Mouse (Mus musculus) gastrocnemius, adult 2 months (tissue): ENCODE results near the gene Olfr1163. TPM values are rescaled to one million over a fixed set of nuclear protein-coding genes. Genes with fewer than 3 reads are reported as not detected.
"Not testable (repeated sequence)": the region's sequence is repeated elsewhere in the genome, so short reads cannot be mapped to it uniquely, and the experiment has no call there.

Experiments used
- DNase-seq: peaks from one replicate; pipeline ENCODE4 v3.0.0; 2022
- H3K27ac ChIP-seq: fragments of 200-600 bp; 2 replicates; pipeline ENCODE4 v1.8.1; 2022; ENCODE audit warnings: mild to moderate bottlenecking
- H3K4me3 ChIP-seq: fragments of 200-600 bp; 2 replicates; pipeline ENCODE4 v1.8.1; 2022; ENCODE audit warnings: mild to moderate bottlenecking, moderate library complexity
- CTCF ChIP-seq: fragments of 200-600 bp; IDR thresholded peaks from 2 replicates; pipeline ENCODE4 v1.8.1; 2022; ENCODE audit warnings: antibody characterized with exemption, mild to moderate bottlenecking, moderate library complexity
- intact Hi-C: fragments of 180-260 bp; cut with DNase I; formaldehyde crosslinking; loops from one replicate; pipeline ENCODE4 v1.15.1; 2025
- long read RNA-seq, 2 experiments: library from polyadenylated mRNA; stranded (forward); transcript quantifications; one replicate each; pipeline ENCODE4 v2.0.0; 2021
- total RNA-seq, 2 experiments: library from RNA; stranded (reverse); gene quantifications; 2 replicates each; pipeline ENCODE4 v1.2.3; 2021

The Olfr1163 gene
- total RNA-seq = not detected
- long read RNA-seq, experiment 1 = 0 reads
- long read RNA-seq, experiment 2 = 0 reads

GRCm38 (mm10) chr2:88071730-88072129 lies at the start of gene Olfr1163:
TSS of gene Olfr1163 (minus strand) at chr2:88071830.
- H3K4me3 ChIP-seq = no peak within 1 kb of the TSS
- no peak within 1 kb of the TSS for H3K27ac ChIP-seq
- intact Hi-C loops = no loop called here
- TF ChIP-seq CTCF = no peak
- DNase-seq = no peak

DNA sequence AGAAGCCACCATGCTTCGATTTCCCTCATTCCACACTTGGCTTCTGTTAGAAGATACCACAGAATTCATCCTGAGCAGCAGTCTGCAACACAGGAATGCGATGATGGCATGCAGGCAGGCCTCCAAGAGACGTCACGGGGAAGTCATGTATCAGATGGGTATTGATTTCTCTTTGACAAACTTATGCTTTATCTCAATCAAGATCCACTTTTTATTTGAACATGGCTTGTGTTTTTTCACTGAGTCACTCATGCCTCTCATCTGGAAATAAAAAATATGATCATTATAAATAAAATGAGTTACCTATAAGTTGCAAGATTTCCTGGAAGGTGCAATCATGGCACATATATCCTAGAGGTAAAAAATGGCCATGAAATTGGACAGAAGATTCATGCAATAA lies 22.2 kb upstream of the Olfr1163 start, which contains the start of gene Olfr1164:
Gene Olfr1164, minus strand, starts transcription at position 101 of the 400 bp plus-strand sequence.
- intact Hi-C loops = no loop called here

DNA sequence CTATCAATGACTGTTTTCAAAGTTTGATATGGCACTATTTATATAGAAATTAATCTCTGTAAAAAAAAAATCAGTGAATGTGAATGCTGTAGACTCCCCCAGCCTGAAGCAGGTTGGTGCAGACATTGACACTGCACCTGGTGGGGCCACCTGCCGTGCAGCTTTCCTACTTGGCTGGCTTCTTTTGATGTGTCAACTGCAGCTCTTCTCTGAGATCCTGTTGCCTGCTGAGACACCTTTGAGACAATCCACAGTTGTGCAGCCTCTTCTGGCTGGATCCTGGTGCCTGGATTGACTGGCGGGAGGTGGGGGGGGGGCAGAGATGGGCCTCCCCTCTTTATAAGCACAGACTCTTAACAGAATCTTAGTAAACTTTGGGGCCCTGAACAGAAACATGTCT lies 8.0 kb downstream of the Olfr1163 start:
- no peak for TF ChIP-seq CTCF
- Histone ChIP-seq H3K4me3 (no peak overlapping the region), H3K27ac (no peak overlapping the region)
- no peak for DNase-seq
- intact Hi-C loops = no loop called here

More for the DNA sequence above, 22.2 kb upstream of the Olfr1163 start, which contains the start of gene Olfr1164:
- no peak for TF ChIP-seq CTCF
- Histone ChIP-seq H3K27ac (no peak within 1 kb of the TSS), H3K4me3 (no peak within 1 kb of the TSS)
- DNase-seq = no peak

DNA sequence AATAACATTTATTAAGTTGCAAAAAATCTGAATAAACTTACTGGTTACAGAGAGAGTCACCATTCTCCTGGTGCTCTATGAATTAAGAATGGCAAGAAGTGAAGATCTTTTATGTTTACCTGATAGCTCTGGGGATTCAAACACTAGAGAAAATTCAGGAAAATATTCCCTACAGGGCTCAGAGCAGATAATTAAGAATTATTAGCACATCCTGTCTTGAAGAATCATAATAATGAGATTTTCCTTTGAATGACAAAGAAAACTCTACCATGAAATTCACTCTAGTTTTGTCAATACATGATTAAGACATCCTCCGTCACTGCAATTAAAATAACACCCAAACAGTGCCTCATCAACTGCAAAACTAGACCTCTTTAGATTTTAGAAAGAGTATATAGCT lies 20.6 kb downstream of the Olfr1163 start, which contains the start of gene Olfr1162:
Gene Olfr1162, minus strand, starts transcription at position 101 of the 400 bp plus-strand sequence.
- intact Hi-C loops = no loop called here
- no peak for TF ChIP-seq CTCF

GRCm38 (mm10) chr2:88037599-88037998 lies 34.0 kb downstream of the Olfr1163 start, which contains the start of gene Olfr73:
TSS of gene Olfr73 (minus strand) at chr2:88037699.
- no peak within 1 kb of the TSS for H3K4me3 ChIP-seq
- H3K27ac ChIP-seq = no peak within 1 kb of the TSS
- TF ChIP-seq CTCF = no peak
- DNase-seq = no peak
- intact Hi-C loops = no loop called here

More for the DNA sequence above, 20.6 kb downstream of the Olfr1163 start, which contains the start of gene Olfr1162:
- Histone ChIP-seq H3K4me3 (no peak within 1 kb of the TSS), H3K27ac (no peak within 1 kb of the TSS)
- DNase-seq = no peak

- intact Hi-C loops = not testable (repeated sequence)
Observed at GRCm38 (mm10) chr2:88022474-88022873, 49.2 kb downstream of the Olfr1163 start, which contains the start of gene Olfr1161. TSS of gene Olfr1161 (plus strand) at chr2:88022774.

More at GRCm38 (mm10) chr2:88022474-88022873, 49.2 kb downstream of the Olfr1163 start, which contains the start of gene Olfr1161:
- H3K27ac ChIP-seq, H3K4me3 ChIP-seq, DNase-seq: not testable (repeated sequence)

Other genes with a start within 250 kb of the Olfr1163 start
- not detected for gene Olfr1148, start 241.3 kb downstream of the Olfr1163 start, total RNA-seq
- not detected for gene Olfr1150-ps1, start 227.8 kb downstream of the Olfr1163 start, total RNA-seq
- not detected for gene Olfr1151, start 216.0 kb downstream of the Olfr1163 start, total RNA-seq
- gene Olfr1152, start 205.3 kb downstream of the Olfr1163 start, total RNA-seq = not detected
- gene Olfr1153, start 176.9 kb downstream of the Olfr1163 start, total RNA-seq = not detected
- not detected for gene Olfr1154, start 166.7 kb downstream of the Olfr1163 start, total RNA-seq
- not detected for gene Olfr1155, start 126.7 kb downstream of the Olfr1163 start, total RNA-seq
- not detected for gene Olfr1156, start 118.7 kb downstream of the Olfr1163 start, total RNA-seq
- gene Olfr1157, start 103.5 kb downstream of the Olfr1163 start, total RNA-seq = not detected
- not detected for gene Olfr74, start 97.2 kb downstream of the Olfr1163 start, total RNA-seq
- gene Olfr1158, start 81.7 kb downstream of the Olfr1163 start, total RNA-seq = not detected
- not detected for gene Olfr1160, start 63.6 kb downstream of the Olfr1163 start, total RNA-seq
- gene Olfr1161, start 49.1 kb downstream of the Olfr1163 start, total RNA-seq = not detected
- gene Olfr73, start 34.1 kb downstream of the Olfr1163 start, total RNA-seq = not detected
- gene Olfr1162, start 20.7 kb downstream of the Olfr1163 start, total RNA-seq = not detected
- not detected for gene Olfr1164, start 22.1 kb upstream of the Olfr1163 start, total RNA-seq
- not detected for gene Olfr1166, start 56.4 kb upstream of the Olfr1163 start, total RNA-seq
- gene Olfr1167, start 83.4 kb upstream of the Olfr1163 start, total RNA-seq = not detected
- not detected for gene Olfr1168, start 110.0 kb upstream of the Olfr1163 start, total RNA-seq
- not detected for gene Olfr1170, start 156.5 kb upstream of the Olfr1163 start, total RNA-seq
- not detected for gene Olfr1173, start 208.0 kb upstream of the Olfr1163 start, total RNA-seq
- gene Olfr1174-ps, start 243.3 kb upstream of the Olfr1163 start, total RNA-seq = not detected